Mouse (Mus musculus) brain, embryonic 14.5 days (tissue): Measurements from ENCODE around the gene Slc1a7.

Source experiments
- CTCF ChIP-seq: fragments of 200-500 bp; IDR thresholded peaks from 2 replicates; pipeline ENCODE4 v1.5.1; 2012; ENCODE audit warnings: inconsistent platforms, mild to moderate bottlenecking, moderate library complexity, borderline replicate concordance; ENCODE audit not compliant: insufficient read depth, insufficient read length; ENCODE audit errors: extremely low read depth
- POLR2A ChIP-seq: fragments of 200-500 bp; IDR thresholded peaks from 2 replicates; pipeline ENCODE4 v1.6.1; 2012; ENCODE audit warnings: mild to moderate bottlenecking, inconsistent platforms, borderline replicate concordance; ENCODE audit not compliant: poor library complexity, insufficient read depth, insufficient read length, severe bottlenecking; ENCODE audit errors: extremely low read depth

GRCm38 (mm10) chr4:108020178-108020577 is 52.0 kb downstream of the Slc1a7 start:
- no peak for TF ChIP-seq POLR2A
- TF ChIP-seq CTCF, result no peak
